Mouse (Mus musculus) mouse trophoblast stem cell (cell line): Measurements from ENCODE around the gene Bcl2l11.

ENCODE experiments used
- in situ Hi-C, 2 experiments: fragments of 300-500 bp; cut with MseI, MboI; formaldehyde crosslinking; loops; 2 replicates in 1 of 2; 3 replicates in 1 of 2; pipeline ENCODE4 v1.15.1; 2025

Bcl2l11 gene

DNA sequence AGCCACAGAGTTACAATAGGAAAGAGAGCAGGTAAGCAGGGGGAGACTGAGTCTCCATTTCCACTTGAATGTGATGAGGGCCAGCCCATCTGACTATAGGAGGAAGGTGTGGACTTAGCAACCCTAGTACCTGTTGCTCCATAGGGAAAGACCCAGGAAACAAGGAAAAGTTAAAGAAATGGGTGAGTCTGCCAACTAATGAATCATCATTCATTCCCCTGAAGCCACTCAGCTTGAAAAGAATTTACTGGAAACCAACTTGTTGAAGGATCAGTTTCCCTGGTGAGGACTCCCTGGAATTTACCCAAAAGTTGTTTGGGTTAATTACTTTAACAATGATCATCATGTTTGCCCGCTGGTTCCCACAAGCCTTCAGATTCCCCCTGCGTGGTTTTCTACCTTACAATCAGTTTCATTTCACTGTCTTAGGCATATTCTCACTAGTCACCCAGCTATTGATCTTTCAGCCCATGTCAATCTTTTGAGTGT is 84.0 kb downstream of the Bcl2l11 start:
- in situ Hi-C loops: no loop called here

GRCm38 (mm10) chr2:128210376-128210775 is 84.5 kb downstream of the Bcl2l11 start:
- in situ Hi-C loops: no loop called here

DNA sequence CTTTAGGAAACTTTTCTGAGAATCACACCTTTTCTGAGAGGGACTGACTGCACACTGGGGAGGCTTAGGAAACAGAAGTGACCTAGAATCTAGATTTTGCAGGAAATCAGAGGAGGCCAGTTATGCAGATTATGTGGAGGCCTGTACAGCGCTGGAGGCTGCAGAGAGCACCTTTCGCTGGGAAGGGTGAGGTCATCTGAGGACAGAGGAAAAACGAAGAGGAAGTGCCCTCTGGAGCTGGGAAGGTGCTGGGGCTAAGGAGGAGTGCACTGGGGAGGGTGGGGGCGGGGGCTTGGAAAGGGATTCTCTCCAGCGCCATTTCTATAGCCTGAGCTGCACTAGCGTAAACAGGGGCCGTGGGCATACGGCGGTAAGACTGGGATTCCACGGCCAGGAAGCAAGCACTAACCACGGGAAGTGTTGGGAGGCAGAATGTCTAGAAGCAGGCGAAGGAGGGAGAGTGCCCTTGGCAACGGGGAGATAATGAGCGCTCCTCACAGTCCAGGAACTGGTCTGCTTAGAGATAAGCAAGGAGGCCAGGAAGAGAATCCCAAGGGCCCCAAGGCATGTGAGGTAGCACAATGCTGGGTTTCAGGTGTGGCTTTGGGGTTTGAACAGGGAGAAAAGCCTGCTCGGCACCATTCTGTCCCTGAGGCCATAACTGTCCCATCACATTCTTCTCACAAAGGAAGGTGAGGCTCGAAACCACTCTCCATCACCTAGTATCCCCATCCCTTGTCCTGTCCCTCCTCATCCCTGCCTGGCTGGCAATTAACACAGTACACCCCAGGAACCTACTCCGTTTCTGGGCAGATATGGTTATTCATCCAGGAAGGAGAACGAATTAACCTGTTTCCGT is 85.4 kb downstream of the Bcl2l11 start:
- in situ Hi-C loops: no loop called here

DNA sequence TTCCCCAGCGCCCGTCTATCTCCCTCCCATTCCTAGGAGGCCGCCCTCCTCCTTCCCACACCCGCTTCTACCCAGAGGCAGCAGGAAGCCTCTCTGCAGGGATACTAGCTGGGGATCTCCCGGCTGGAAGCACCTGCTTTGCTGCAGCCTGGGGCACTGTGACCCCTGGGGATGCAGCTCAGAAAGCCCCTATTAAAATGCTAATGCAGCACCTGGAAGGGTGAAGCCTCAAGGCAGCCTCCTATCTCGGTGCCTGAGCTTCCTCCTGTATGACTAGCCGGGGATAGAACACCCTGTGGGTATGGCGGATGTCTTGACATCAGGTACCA is 86.0 kb downstream of the Bcl2l11 start:
- in situ Hi-C loops: no loop called here
